Mouse (Mus musculus) right cerebral cortex, postnatal 25 days (tissue): ENCODE data around the gene Arl4c.
"Not testable (repeated sequence)": the region's sequence is repeated elsewhere in the genome, so short reads cannot be mapped to it uniquely, and the experiment has no call there.

Experiments
- DNase-seq: peaks from one replicate; pipeline ENCODE4 v3.0.0; 2022

The Arl4c gene

GRCm38 (mm10) chr1:88654521-88655472 lies 47.2 kb downstream of the Arl4c start:
- no peak for DNase-seq

DNA sequence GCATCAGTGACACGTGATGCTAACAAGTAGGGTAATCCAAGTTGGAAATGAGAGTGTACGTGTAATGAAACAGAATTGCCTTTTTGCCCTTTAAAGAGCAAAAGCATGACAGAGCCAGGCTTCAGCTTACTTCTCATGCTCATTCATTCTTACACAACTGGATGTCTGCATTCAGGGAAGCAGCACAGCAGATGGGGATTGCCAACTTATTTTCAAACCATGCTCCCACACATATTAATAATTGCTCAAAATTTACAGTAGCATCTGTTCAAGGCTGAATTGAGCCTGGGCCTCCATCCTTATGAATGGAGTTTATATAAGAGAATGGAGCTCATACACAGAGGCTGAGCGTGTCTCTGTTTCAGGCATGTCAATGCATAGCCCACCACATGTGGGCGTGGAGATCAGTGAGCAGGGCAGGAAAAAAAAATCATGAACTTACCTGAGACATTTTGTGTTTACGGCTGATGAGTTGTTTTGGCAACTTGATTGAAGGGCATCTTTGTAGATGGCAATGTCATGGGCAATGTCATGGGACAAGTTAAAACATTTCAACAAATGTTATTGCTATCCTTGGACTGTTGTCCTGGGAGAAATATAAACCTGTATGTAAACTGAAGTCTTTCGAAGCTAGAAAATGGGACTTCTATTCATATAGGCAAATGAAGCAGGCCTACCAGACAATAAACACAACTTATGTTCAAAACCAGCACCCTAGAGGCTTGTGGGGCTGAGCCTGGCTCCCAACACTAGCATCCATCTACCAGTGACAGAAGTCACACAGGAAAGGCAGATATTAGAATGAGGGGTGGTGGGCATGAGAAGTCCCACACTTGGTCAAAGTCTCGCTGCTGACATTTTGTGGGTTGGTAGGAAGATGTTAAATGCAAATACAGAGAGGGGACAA lies 48.2 kb downstream of the Arl4c start:
- no peak for DNase-seq

DNA sequence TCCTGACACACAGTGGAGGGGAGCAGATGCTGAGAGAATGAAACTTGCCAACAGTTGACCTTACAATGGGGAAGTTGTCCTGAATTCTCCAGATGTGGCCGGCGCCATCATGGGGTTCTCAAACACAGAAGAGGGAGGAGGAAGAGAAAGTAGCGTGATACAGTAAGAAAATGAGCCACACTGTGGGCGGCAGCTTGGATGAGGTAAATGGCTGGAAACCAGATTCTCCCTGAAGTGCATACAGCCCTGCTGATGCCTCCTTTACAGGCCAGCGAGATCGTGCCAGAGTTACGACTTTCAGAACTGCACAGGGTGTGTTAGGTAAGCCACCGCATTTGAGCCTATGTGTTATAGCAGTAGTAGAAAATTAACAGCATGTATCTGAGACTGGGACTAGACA lies 49.3 kb downstream of the Arl4c start:
- no peak for DNase-seq

DNA sequence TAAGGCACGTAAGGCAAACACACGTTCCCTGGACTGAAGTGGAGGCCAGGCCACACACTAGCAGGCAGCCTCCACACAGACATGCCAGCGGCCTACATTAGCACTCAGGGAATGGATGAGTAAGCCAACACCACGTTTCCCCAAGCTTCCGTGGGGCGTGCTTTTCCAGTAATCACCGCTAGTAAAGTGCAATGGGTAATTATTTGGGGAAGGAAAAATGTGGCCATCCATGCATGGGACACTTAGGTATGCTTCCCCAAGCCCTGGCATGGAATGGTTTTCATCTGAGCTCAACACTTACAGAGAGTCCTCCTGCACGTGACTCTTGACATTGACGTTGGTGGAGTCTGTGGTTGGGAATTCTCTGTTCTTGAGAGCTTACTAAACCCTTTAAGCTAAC lies 50.4 kb downstream of the Arl4c start:
- DNase-seq, result no peak

- DNase-seq, result no peak
These were observed 53.3 kb downstream of the Arl4c start for GRCm38 (mm10) chr1:88648742-88649141.

GRCm38 (mm10) chr1:88645599-88646119 lies 56.4 kb downstream of the Arl4c start:
- DNase-seq, result no peak

- no peak for DNase-seq
These were observed 57.6 kb downstream of the Arl4c start for GRCm38 (mm10) chr1:88644417-88644816.

DNA sequence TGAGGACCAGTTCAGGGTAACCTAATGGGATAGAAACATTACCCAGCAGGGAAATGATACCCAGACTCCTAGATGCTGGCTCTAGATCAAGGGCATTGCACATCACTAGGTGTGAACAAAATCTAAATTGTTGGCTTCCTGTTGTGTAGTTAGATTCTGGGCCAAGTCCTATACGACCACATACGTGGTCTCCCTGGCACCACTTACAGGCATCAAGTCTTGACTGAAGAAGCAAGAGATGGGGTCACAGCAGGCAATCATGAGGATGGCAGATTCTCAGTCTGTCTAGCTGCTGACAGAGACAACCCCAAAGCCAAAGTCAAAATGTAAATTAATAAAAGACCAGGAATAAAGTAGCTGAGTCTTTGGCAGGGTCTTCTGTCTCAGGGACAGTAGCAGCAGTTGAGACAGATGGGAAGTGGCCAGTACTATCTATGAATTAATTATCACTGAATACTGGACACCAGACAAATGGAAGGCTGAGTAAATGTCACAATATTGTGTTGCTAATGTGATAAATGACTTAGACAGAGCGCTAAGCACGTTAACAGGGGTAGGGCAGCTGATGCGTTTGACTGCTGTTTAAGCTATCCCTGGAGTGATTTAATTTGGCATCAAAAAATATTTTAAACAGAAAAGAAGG lies 58.7 kb downstream of the Arl4c start:
- DNase-seq, result no peak

- DNase-seq, result no peak
These were observed 59.3 kb downstream of the Arl4c start for GRCm38 (mm10) chr1:88642735-88643134.

DNA sequence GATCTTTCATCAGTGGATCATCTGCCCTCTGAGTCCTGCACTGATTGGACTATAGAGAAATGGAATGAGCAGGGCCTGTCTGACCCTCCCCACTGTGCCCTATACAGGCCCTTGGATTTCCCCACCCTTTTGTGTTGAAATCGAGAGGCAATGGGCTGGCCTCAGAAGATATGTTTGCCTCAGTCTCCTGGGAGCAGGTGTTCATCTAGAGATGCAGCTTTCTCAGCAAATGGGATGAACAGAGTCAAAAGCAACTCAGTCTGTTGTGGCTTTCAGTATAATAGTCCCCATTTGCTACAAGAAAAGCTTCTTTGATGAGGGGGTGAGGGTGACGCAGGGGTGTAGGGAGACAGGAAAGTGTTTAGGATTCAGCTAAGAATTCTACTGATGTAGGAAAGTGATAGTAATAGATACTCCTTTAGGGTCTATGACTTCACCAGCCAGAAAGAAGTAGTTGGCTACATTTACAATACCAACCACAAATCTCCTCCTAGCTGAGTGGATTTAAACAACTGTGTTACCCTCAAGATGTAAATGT lies 60.3 kb downstream of the Arl4c start:
- DNase-seq, result no peak

DNA sequence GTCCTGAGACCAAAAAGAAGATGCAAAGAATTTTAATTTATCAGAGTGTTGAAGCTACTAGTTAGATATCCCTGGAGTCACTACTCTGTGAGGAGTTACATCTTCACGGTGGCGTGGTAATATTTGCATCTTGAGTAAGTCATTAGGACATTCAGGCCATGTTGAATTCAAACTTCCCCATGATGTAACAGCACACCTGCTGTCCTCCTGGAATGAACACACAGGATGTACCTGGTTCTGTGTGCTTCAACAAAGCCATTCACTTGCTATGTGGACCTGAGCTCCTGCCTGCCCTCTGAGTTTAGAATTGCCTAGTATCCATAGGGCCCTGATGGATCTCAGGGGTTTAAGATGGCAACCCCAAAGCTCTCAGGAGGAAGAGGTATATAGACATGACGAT lies 60.8 kb downstream of the Arl4c start:
- DNase-seq, result no peak

DNA sequence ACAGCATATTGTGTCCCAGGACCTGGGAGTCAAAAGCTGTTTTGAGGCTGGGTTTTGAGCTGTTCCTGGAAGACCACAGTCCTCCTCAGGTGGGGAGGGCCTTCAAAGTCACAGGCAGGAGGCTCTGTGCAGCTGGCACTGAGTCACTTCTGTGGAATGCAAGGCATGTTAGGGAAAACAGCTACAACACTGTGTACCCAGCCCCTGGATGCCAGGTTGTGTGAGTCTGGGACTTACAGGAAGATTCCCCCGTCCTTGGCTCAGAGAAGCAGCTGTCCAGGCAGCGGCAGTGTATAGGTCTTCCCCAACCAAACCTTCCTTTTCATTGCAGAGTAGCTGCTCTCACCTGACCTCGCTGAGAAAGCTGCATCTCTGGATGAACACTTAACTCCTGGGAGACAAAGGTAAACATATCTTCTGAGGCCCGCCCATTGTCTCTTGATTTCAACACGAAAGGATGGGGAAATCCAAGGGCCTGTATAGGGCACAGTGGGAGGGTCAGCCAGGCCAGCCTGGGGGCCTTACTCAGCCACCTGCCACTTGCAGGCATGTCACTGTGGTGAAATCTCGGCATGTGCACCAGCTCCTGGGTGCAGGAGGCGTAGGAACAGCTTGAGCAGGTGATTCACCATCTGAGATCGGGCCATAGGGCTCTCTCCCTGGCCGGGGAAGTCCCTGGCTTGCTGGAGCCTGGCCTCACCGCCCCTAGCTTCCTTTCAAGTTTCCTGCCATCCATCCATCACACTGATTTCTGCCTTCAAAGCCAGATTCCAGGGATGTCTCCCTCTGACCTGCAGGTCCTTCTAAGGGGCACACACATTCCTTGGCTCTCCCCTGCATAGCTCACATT lies 62.4 kb downstream of the Arl4c start:
- no peak for DNase-seq

DNA sequence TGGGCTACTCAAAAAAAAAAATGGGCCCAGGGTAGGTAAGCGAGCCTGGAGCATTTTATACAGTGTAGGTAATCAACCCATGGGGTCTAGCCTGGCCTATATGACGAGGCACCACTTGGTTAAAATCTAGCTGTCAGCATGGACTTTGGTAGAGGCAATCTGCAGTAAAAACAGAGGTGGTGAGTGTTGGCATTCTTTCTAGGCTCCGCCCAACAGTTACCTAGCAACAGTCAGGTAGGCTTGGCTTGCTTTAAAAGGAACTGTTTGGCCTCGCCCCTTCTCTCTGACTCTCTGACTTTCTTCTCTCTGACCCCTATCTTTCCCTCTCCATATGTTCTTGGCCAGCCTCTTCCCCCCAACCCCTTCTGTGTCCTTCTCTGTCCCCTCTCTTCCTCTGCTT lies 63.4 kb downstream of the Arl4c start:
- DNase-seq, result no peak

GRCm38 (mm10) chr1:88636579-88637161 lies 65.4 kb downstream of the Arl4c start:
- DNase-seq, result not testable (repeated sequence)

- no peak for DNase-seq
These were observed 66.4 kb downstream of the Arl4c start for GRCm38 (mm10) chr1:88635659-88636058.

- DNase-seq, result no peak
These were observed 69.2 kb downstream of the Arl4c start for GRCm38 (mm10) chr1:88632851-88633250.

- no peak for DNase-seq
These were observed 72.0 kb downstream of the Arl4c start for GRCm38 (mm10) chr1:88629966-88630488.

DNA sequence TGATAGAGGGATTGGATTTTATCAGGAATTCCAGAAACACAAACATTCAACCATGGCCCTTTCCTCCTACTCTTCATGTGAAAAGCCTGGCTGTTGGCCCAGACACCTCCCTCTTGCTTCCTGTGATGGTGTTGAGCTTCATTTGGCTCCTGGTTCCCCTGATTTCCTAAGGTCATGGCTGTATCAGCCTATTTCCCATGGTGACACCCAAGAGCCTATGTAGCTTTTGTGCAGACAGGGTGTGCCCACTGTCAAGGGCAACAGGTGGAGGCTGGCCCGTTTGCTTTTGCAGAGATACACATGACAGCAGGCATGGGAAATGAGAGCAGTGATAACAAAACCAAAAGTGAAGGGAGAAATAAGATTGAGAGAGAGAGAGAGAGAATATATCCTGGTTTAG lies 76.8 kb downstream of the Arl4c start:
- DNase-seq, result no peak

DNA sequence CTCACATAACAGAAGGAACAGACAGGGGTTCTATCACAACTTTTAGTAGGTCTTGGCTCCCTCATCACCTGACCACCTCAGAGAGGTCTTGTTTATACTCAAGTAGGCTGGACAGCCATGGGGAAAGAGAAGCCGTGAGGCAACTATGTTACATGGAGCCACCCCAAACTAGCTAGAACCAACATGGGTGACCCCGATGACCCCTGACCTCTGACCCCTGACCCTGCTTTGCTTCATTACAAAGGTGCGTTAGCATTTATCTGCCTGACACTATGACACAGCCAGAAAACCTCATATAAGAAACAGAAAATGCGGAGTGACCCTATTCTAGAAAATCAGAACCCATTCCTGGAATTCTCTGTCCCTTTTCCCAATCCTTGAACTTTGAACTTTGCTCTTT lies 77.6 kb downstream of the Arl4c start:
- no peak for DNase-seq

- no peak for DNase-seq
These were observed 78.4 kb downstream of the Arl4c start for GRCm38 (mm10) chr1:88623541-88624115.
